Mouse (Mus musculus): Measurements from ENCODE around the gene Spag6.

- TF ChIP-seq CTCF (IDR thresholded peaks at IDR 0.05; ENCODE audit: low read depth), result no peak
- TF ChIP-seq EP300 (IDR thresholded peaks at IDR 0.05; ENCODE audit: low read depth), result no peak
Measured at GRCm38 (mm10) chr2:18781296-18781695, 87.5 kb downstream of the Spag6 start.

Measured in liver, postnatal 0 days (tissue).